Mouse (Mus musculus) ES-CJ7 (cell line): ENCODE results near the gene Gm6040.

Experiments used
- DNase-seq: peaks from one replicate; pipeline ENCODE4 v3.0.0; 2011; ENCODE audit warnings: low read depth, low spot score

Gene Gm6040

DNA sequence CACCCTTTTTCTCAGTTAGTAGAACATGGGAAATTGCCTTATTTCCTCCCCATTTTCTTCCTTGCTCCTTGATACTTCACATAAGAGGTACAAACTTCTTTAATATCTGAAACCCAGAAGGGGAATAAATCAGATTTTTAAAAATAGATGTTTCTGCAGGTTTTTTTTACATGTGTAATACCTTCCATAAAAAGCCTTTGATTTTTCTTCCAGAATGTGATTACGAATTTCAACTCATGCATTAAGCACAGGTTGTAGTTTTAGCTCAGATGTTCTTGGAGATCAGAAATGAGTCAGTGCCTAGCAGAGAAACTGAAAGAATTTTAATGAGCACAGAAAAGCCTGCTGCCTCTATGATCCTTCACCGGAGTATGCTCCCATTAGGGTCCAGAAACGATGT is at the start of gene Gm6040:
TSS of gene Gm6040 (minus strand) at position 101 of the 400 bp plus-strand sequence.
- DNase-seq, result no peak

DNA sequence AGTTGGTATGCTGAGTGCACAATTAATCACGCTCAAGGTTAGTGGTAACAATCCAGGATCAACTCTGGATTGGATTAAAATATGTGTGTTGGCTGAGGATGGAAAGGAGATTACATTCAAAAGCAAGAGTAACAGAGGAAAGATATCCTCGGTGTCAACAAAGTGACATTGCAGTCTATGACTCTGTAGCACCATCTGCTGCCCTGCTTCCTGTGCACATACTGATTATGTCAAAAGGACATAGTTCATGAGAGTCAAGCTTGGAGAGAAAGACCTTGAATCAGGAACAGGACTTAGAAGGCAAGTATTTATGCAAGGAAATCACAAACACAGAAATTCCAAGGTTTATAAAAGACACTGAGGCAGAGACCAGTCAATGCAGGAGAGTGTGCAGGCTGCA is 42.7 kb upstream of the Gm6040 start:
- DNase-seq, result no peak

DNA sequence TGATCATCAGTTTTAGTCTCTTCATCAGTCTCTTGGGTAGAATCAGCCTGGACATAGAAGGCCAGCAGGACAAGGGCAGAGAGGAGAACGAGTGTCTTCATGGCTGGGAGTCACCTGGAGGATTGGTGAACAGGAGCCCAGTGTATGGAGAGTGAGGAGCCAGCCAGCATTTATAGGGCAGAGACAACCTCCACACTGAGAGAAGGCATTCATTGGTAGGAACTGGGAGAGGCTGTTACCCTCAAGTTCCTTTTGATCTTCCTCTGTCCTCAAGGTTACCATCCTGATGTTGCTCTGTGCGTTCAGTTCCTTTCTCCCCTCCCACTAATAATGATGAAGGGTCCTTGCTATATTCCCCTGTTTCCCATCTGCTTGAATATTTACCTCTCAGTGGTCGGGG is 22.7 kb upstream of the Gm6040 start, which contains the start of gene AY761185:
TSS of gene AY761185 (minus strand) at position 101 of the 400 bp plus-strand sequence.
- DNase-seq, result no peak

DNA sequence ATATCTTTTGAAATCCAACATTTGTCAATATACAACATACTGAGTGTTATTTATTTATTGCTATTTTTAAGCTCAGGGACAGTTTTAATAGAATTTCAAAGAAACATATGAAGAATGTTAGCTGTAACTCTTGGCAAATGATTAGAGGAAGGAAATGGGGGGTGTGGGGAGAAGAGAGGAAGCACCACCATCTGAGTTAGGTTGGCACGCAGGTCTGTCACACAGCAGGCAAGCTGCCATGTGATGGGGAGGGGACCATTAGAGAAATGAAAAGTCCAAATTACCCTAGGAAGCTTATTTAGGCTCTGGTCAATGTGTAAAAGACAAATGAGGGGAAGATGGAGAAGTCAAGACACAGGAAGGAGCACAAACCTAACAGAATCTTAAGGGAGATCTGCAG is 9.6 kb downstream of the Gm6040 start:
- DNase-seq, result no peak

DNA sequence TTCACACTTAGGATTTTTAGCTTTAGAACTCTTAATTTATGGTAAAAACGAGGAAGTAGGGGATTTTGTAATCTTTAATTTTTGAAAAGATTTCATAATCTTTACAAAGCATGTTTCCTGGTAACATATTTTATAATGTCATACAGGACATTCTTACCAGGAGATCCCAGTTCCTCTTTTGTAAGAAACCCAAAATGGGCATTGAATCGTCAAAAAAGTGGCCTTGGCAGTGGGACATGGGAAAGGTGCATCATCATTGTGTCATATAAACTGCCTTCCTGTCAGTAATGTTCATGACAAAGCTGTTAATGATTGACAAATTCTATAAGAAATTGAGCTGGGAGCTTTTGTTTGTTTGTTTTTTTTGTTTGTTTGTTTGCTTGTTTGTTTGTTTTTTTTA is 13.6 kb downstream of the Gm6040 start:
- DNase-seq, result no peak

DNA sequence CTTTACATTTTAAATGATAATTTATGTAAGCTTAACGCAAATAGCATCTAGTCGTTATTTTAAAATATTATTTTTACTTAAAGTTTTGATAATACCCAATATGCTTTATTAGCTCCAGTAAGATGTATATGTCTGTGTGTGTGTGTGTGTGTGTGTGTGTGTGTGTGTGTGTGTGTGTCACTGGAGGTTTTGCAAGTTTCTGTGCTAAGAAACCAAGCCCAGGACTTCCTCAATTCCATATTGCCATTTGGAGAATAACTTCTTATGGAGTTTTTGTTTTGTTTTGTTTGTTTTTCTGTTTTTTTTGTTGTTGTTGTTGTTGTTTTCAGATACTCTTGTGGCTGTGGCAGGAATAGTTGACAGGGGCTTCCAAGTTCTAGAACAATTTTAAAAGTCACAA is 14.8 kb downstream of the Gm6040 start:
- DNase-seq, result no peak

DNA sequence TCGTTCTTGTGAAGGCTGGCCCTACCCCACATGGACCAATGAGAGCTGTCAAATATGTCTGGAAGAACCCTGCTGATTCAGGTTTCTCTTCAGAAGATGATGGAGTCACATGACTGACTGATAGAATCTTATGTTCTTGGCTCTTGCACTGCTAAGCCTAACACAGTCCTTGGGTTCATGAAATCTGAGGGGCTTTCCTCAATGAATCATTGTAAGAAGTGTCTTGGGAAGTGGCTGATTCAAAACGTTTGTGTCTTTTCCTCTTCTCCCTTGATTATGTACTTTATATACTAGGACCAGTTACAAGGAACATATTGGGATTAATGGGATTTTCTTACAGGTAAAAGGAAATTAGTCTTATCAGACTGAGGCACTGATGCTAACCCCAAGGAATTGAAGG is 19.3 kb downstream of the Gm6040 start, which contains the start of gene Gm15056:
TSS of gene Gm15056 (minus strand) at position 101 of the 400 bp plus-strand sequence.
- no peak for DNase-seq

DNA sequence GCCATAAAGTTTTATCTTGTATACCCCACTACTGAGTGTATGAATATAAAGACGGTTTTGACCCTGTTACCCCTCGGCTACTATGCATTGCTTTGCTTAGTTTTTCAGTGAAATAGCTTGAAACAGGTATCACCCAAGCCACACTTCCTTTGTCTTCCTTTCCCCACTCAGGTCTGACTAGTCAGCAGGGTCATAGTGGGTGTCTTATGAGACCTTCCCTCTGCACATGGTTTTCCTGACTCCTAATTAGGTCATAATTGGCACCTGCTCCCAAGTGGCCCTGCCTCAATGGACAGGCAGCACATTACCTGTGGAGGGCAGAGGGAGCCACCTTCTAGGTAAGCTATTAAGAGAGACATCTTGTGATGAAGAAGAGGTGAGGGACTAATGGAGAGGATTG is 29.5 kb downstream of the Gm6040 start, which contains the start of gene Defb33:
TSS of gene Defb33 (plus strand) at position 301 of the 400 bp plus-strand sequence.
- no peak for DNase-seq

DNA sequence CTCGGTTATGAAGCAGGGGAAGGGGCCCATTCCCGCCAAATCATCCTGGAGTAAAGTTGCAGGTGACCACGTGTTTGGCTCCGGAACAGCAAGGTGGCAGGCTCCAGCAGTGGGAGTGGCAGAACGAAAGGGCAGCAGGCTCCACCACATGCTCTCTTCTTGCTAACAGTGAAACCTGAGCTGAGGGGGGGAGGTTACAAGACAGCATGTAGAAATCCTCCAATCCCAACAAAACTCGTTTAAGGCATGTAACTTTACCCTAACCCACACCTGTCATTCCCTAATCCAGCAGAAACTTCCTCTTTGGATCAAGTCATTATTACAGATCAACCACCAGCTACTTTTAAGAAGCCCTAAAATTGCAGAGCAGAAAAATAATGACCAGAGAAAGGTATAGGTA is 47.3 kb downstream of the Gm6040 start:
- DNase-seq, result peak; percentile 17
